Mouse (Mus musculus): Measurements from ENCODE around the gene Sfxn3. TPM values are rescaled to one million over a fixed set of nuclear protein-coding genes. Genes with fewer than 3 reads are reported as not detected.
"Not testable (repeated sequence)": the region's sequence is repeated elsewhere in the genome, so short reads cannot be mapped to it uniquely, and the experiment has no call there.

The Sfxn3 gene
- polyA plus RNA-seq, 1 experiment: 43.4 TPM

GRCm38 (mm10) chr19:45032570-45033332, 14.6 kb upstream of the Sfxn3 start:
- TF ChIP-seq E2F4 (IDR thresholded peaks at IDR 0.05; ENCODE audit: insufficient read depth) (no peak), POLR2AphosphoS2 (IDR thresholded peaks at IDR 0.05; ENCODE audit: insufficient read length, low read depth) (peak; percentile 30)
- Histone ChIP-seq H3K27me3 (ENCODE audit: control insufficient read depth, insufficient read depth, insufficient read length) (no peaks in the 10 kb centered on the region), H3K36me3 (ENCODE audit: control insufficient read depth, insufficient read depth) (no peaks in the 10 kb centered on the region), H3ac (ENCODE audit: control insufficient read depth, insufficient read length) (no peak overlapping the region), H3K4me2 (ENCODE audit: low read depth) (no peak overlapping the region), H3K79me2 (ENCODE audit: control insufficient read depth, insufficient read depth) (no peaks in the 10 kb centered on the region), H3K4me3 (no peak overlapping the region)

DNA sequence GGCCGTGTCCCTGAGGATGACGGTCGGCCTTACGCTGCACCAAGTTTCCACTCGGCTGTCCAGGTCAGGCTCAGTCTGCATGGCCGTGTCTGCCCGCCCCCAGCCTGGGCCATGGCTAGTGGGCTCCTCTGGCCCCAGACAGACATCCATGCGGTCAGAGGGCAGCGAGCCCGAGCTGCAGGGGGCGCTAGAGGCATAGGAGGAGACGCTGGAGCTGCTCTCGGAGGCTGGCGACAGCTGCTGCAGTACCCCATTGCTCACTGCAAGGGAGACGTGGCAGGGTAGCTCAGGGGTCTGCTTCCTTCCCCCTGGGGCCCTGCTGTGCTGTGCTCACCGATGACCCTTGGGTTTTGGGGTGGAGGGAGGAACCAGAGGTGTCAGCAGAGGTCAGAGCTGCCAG, 10.4 kb upstream of the Sfxn3 start:
- Histone ChIP-seq H3K4me3 (no peak overlapping the region), H3K27me3 (ENCODE audit: control insufficient read depth, insufficient read depth, insufficient read length) (no peaks in the 10 kb centered on the region), H3ac (ENCODE audit: control insufficient read depth, insufficient read length) (no peak overlapping the region), H3K79me2 (ENCODE audit: control insufficient read depth, insufficient read depth) (no peaks in the 10 kb centered on the region), H3K4me2 (ENCODE audit: low read depth) (no peak overlapping the region), H3K36me3 (ENCODE audit: control insufficient read depth, insufficient read depth) (no peaks in the 10 kb centered on the region)
- no peak for TF ChIP-seq REST (IDR thresholded peaks at IDR 0.05; ENCODE audit: insufficient read depth, insufficient read length)
- no peak for TF ChIP-seq CEBPB (IDR thresholded peaks at IDR 0.05; ENCODE audit: insufficient read depth, poor library complexity, severe bottlenecking)
- TF ChIP-seq TCF12 (IDR thresholded peaks at IDR 0.05; ENCODE audit: insufficient read depth, poor library complexity, severe bottlenecking): no peak
- TF ChIP-seq MYOD1 (IDR thresholded peaks at IDR 0.05; ENCODE audit: control insufficient read depth in 1 of 3, insufficient read length in 2 of 3, low read depth in 2 of 3): peak in 2 of 3 experiments; percentile 70 to 81
- peak; percentile 21 for TF ChIP-seq POLR2AphosphoS2 (IDR thresholded peaks at IDR 0.05; ENCODE audit: insufficient read length, low read depth)
- TF ChIP-seq E2F4 (IDR thresholded peaks at IDR 0.05; ENCODE audit: insufficient read depth): no peak
- TF ChIP-seq MYOG (IDR thresholded peaks at IDR 0.05; ENCODE audit: control insufficient read depth in 1 of 3, insufficient read depth in 1 of 3, insufficient read length in 2 of 3, low read depth in 2 of 3): peak; percentile 19 to 81 (median 79)
- TF ChIP-seq MAX (IDR thresholded peaks at IDR 0.05; ENCODE audit: low read depth): no peak
- no peak for TF ChIP-seq USF1 (IDR thresholded peaks at IDR 0.05; ENCODE audit: low read depth)

DNA sequence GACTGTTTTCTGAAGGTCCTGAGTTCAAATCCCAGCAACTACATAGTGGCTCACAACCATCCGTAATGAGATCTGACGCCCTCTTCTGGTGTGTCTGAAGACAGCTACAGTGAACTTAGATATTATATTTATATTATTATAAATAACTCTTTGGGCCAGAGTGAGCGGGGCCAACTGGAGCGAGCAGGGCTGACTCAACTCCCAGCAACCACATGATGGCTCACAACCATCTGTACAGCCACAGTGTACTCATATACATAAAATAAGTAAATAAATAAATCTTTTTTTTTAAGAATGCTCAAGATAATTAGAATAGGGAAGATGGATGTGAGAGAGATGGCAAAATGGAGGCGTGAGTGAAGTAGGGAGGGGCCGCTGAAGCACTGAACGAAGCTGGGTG, 9.1 kb upstream of the Sfxn3 start:
- H3ac ChIP-seq (ENCODE audit: control insufficient read depth, insufficient read length): not testable (repeated sequence)

DNA sequence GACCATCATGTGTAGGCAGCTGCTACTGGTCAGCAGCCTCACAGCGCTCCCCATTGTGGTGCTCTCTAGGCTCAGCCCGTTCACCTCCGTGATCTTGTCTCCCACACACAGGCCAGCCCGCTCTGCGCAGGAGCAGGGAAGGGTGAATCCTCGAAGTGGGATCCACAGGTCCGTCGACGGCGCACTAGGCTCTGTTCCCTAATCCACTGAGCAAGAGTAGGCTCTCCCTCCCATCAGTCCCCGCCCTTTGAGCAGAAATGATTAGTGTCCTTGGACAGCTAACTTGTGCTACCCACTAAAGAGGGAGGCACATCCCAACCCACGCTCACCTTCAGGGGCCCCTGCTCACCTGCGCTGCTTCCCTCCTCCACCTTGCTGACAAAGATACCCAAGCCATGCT, 7.1 kb upstream of the Sfxn3 start:
- no peaks in the 10 kb centered on the region for H3K79me2 ChIP-seq (ENCODE audit: control insufficient read depth, insufficient read depth)
- H3K36me3 ChIP-seq (ENCODE audit: control insufficient read depth, insufficient read depth): no peaks in the 10 kb centered on the region
- no peaks in the 10 kb centered on the region for H3K27me3 ChIP-seq (ENCODE audit: control insufficient read depth, insufficient read depth, insufficient read length)
- TF ChIP-seq MAX (IDR thresholded peaks at IDR 0.05; ENCODE audit: low read depth) (no peak), USF1 (IDR thresholded peaks at IDR 0.05; ENCODE audit: low read depth) (no peak), CEBPB (IDR thresholded peaks at IDR 0.05; ENCODE audit: insufficient read depth, poor library complexity, severe bottlenecking) (no peak), REST (IDR thresholded peaks at IDR 0.05; ENCODE audit: insufficient read depth, insufficient read length) (no peak), TCF12 (IDR thresholded peaks at IDR 0.05; ENCODE audit: insufficient read depth, poor library complexity, severe bottlenecking) (no peak), TCF3 (IDR thresholded peaks at IDR 0.05; ENCODE audit: insufficient read length, low read depth) (no peak), SRF (IDR thresholded peaks at IDR 0.05; ENCODE audit: control insufficient read depth, insufficient read length, low read depth) (no peak), POLR2A (IDR thresholded peaks at IDR 0.05; ENCODE audit: insufficient read length, low read depth) (no peak), MYOG (IDR thresholded peaks at IDR 0.05; ENCODE audit: control insufficient read depth in 1 of 3, insufficient read depth in 1 of 3, insufficient read length in 2 of 3, low read depth in 2 of 3) (peak in 2 of 3 experiments; percentile 21 to 38), POLR2AphosphoS2 (IDR thresholded peaks at IDR 0.05; ENCODE audit: insufficient read length, low read depth) (no peak), MYOD1 (IDR thresholded peaks at IDR 0.05; ENCODE audit: control insufficient read depth in 1 of 3, insufficient read length in 2 of 3, low read depth in 2 of 3) (peak in 1 of 3 experiments; percentile 11), E2F4 (IDR thresholded peaks at IDR 0.05; ENCODE audit: insufficient read depth) (no peak)
- H3K4me2 ChIP-seq (ENCODE audit: low read depth): no peak overlapping the region
- H3ac ChIP-seq (ENCODE audit: control insufficient read depth, insufficient read length): no peak overlapping the region
- no peak overlapping the region for H3K4me3 ChIP-seq

More for the DNA sequence above, 9.1 kb upstream of the Sfxn3 start:
- TF ChIP-seq CEBPB (IDR thresholded peaks at IDR 0.05; ENCODE audit: insufficient read depth, poor library complexity, severe bottlenecking): 0 out of 2 replicates have a peak, but pooled peaks have one; percentile 51
- not testable (repeated sequence) for H3K36me3 ChIP-seq (ENCODE audit: control insufficient read depth, insufficient read depth); H3K79me2 ChIP-seq (ENCODE audit: control insufficient read depth, insufficient read depth); H3K4me3 ChIP-seq; H3K27me3 ChIP-seq (ENCODE audit: control insufficient read depth, insufficient read depth, insufficient read length)
- peak overlapping the region; percentile 8 for H3K4me2 ChIP-seq (ENCODE audit: low read depth)

DNA sequence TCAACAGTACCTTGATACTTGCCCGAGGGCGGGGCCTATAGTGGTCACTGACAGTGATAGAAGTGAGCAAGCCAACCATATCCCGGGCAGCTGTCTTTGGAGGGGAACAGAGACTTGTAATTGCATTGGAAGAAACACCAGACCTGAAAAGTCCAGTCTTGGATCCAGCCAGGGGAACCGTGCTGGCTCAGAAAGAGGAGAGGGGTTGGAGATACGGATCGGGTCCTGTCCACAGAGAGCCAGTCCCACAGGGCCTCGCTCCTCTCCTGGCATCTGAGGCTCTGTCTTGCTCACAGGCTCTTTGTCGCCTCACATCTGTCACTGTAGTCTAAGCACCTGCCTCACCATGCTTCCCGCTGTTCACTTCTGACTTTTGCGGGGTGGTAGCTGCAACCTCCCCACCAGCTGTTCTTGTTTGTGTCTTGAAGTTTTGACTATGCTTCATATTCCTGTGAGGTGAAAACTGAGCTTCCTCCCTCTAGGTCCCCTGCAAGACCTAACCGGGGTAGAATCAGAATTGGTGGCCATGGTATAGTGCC, 2.8 kb upstream of the Sfxn3 start:
- peaks cover 11% of the 10 kb centered on the region for H3K79me2 ChIP-seq (ENCODE audit: control insufficient read depth, insufficient read depth)
- no peaks in the 10 kb centered on the region for H3K27me3 ChIP-seq (ENCODE audit: control insufficient read depth, insufficient read depth, insufficient read length)
- peaks cover 6% of the 10 kb centered on the region for H3K36me3 ChIP-seq (ENCODE audit: control insufficient read depth, insufficient read depth)
- no peak for TF ChIP-seq POLR2A (IDR thresholded peaks at IDR 0.05; ENCODE audit: insufficient read length, low read depth)
- TF ChIP-seq MYOG (IDR thresholded peaks at IDR 0.05; ENCODE audit: control insufficient read depth in 1 of 3, insufficient read depth in 1 of 3, insufficient read length in 2 of 3, low read depth in 2 of 3): peak in 1 of 3 experiments; percentile 63
- TF ChIP-seq TCF3 (IDR thresholded peaks at IDR 0.05; ENCODE audit: insufficient read length, low read depth): no peak
- no peak for TF ChIP-seq USF1 (IDR thresholded peaks at IDR 0.05; ENCODE audit: low read depth)
- TF ChIP-seq E2F4 (IDR thresholded peaks at IDR 0.05; ENCODE audit: insufficient read depth): no peak
- TF ChIP-seq MYOD1 (IDR thresholded peaks at IDR 0.05; ENCODE audit: control insufficient read depth in 1 of 3, insufficient read length in 2 of 3, low read depth in 2 of 3): peak; percentile 21 to 39 (median 34)
- no peak overlapping the region for H3ac ChIP-seq (ENCODE audit: control insufficient read depth, insufficient read length)
- peak overlapping the region; percentile 90 for H3K4me2 ChIP-seq (ENCODE audit: low read depth)
- peak overlapping the region; percentile 59 for H3K4me3 ChIP-seq
